Mouse (Mus musculus) stomach, embryonic 14.5 days (tissue): Measurements from ENCODE around the gene Meltf. TPM values are rescaled to one million over a fixed set of nuclear protein-coding genes. Genes with fewer than 3 reads are reported as not detected.

Experiments used
- ATAC-seq: fragments of 200-750 bp; cut with Nextera tagmentation; 2 replicates; pipeline ENCODE4 v1.8.0; 2017; ENCODE audit warnings: low read depth, moderate TSS enrichment; ENCODE audit not compliant: insufficient number of reproducible peaks, insufficient read depth, low FRiP score
- H3K27ac ChIP-seq: fragments of 300-500 bp; sonication (generic); 2 replicates; pipeline ENCODE4 v1.5.1; 2014; ENCODE audit warnings: mild to moderate bottlenecking, low read length, moderate library complexity, mixed read lengths
- H3K27me3 ChIP-seq: fragments of 300-500 bp; sonication (generic); 2 replicates; pipeline ENCODE4 v1.6.1; 2014; ENCODE audit warnings: low read length, control low read depth, mixed read lengths; ENCODE audit not compliant: control insufficient read depth, insufficient read depth
- H3K36me3 ChIP-seq: fragments of 300-500 bp; sonication (generic); 2 replicates; pipeline ENCODE4 v1.6.1; 2014; ENCODE audit warnings: mild to moderate bottlenecking, control low read depth, low read length, moderate library complexity, mixed read lengths; ENCODE audit not compliant: control insufficient read depth, insufficient read depth
- H3K4me1 ChIP-seq: fragments of 300-500 bp; sonication (generic); 2 replicates; pipeline ENCODE4 v1.6.1; 2014; ENCODE audit warnings: low read length, control low read depth, mixed read lengths; ENCODE audit not compliant: control insufficient read depth, insufficient read depth
- H3K4me2 ChIP-seq: fragments of 300-500 bp; sonication (generic); replicated peaks from 2 replicates; pipeline ENCODE4 v1.6.1; 2014; ENCODE audit warnings: low read depth, low read length, control low read depth
- H3K4me3 ChIP-seq: fragments of 300-500 bp; sonication (generic); 2 replicates; pipeline ENCODE4 v1.5.1; 2014; ENCODE audit warnings: low read depth, low read length, control low read depth
- H3K9ac ChIP-seq: fragments of 300-500 bp; sonication (generic); replicated peaks from 2 replicates; pipeline ENCODE4 v1.6.1; 2014; ENCODE audit warnings: low read depth, mild to moderate bottlenecking, control low read depth, low read length, moderate library complexity, mixed read lengths
- H3K9me3 ChIP-seq: fragments of 300-500 bp; sonication (generic); 2 replicates; pipeline ENCODE4 v1.6.1; 2016; ENCODE audit warnings: low read depth, low read length, control low read depth; ENCODE audit not compliant: control insufficient read depth
- WGBS: fragments of 180-500 bp; shearing (Covaris S2); extraction: QIAGEN DNeasy Blood & Tissue Kit; methylation state at CpG from one replicate; pipeline ENCODE4 v1.1.7; 2014; 5-methylcytosine and 5-hydroxymethylcytosine counted together
- polyA plus RNA-seq: library from polyadenylated mRNA; unstranded; fragments of >200 nt; fragmentation: Nextera tagmentation; extraction: Ambion mirVana; gene quantifications from 2 replicates; pipeline ENCODE4 v1.2.1, GENCODE M21; 2014

Gene Meltf
- polyA plus RNA-seq, 1 experiment from 2014 or later: 0.06 TPM

GRCm38 (mm10) chr16:31903239-31903638 is 24.6 kb downstream of the Meltf start:
- Histone ChIP-seq H3K4me1 (0 out of 2 replicates have a peak, but pooled peaks cover 6% of the 10 kb centered on the region), H3K4me2 (no peak overlapping the region), H3K4me3 (no peak overlapping the region), H3K9me3 (no peaks in the 10 kb centered on the region), H3K9ac (no peak overlapping the region), H3K27me3 (no peaks in the 10 kb centered on the region), H3K27ac (no peak overlapping the region), H3K36me3 (no peaks in the 10 kb centered on the region)
- ATAC-seq: no peak
- 85% methylated on average over 8 of the region's 8 CpGs for WGBS

- Histone ChIP-seq H3K4me2 (no peak overlapping the region), H3K4me1 (0 out of 2 replicates have a peak, but pooled peaks cover 6% of the 10 kb centered on the region), H3K9me3 (no peaks in the 10 kb centered on the region), H3K36me3 (no peaks in the 10 kb centered on the region), H3K4me3 (no peak overlapping the region), H3K27ac (no peak overlapping the region), H3K27me3 (no peaks in the 10 kb centered on the region), H3K9ac (no peak overlapping the region)
- ATAC-seq: no peak
- WGBS: 68% methylated on average over 4 of the region's 4 CpGs
Measured at GRCm38 (mm10) chr16:31905331-31905730, 26.7 kb downstream of the Meltf start.

DNA sequence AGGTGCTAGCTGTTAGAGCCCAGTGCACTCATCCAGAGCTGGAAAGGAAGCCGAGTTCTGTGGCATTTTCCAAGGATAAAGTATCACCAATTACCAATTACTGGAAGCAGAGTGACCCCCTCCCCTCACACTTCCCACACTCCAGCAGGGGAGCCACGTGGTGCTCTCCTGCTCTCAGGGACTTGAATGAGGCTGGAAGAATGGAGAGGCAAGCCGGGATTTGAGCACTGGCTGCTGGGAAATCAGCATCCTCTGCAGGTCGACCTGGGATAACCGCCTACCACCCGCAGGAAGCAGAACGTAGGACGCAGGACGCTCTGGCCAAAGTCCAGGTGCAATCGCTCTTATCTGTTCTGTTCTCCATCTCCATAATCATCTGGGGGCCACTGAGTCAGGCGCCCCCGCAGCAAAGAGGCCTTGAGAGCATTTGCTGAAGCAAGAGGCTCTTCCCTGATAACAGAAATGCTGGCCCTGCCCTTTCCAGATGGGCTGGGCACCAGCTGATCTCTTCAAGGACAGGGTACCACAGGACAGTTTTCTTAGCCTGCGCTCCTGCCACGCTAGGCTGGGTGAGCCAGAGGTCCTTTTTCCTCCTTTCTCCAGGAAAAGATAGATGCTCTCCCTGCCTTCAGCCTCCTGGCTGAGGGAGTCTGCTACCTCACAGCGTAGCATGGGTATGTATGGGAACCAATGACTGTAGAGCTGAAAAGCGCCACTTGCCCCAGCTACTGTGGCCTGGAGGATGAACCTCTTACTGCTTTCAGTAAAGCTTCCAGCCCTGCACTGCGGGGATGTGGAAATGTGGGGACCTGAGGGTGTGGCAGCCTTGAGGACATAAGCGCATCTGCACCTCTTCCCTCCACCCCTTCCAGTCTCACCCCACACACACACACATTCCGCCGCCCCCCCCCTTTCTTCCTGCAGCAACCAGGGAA is 27.5 kb downstream of the Meltf start:
- Histone ChIP-seq H3K4me2 (peak overlapping the region; percentile 42; the same call in 1 of the 2 replicates), H3K9ac (no peak overlapping the region), H3K27ac (no peak overlapping the region), H3K9me3 (no peaks in the 10 kb centered on the region), H3K4me1 (0 out of 2 replicates have a peak, but pooled peaks cover 6% of the 10 kb centered on the region), H3K27me3 (no peaks in the 10 kb centered on the region), H3K36me3 (no peaks in the 10 kb centered on the region), H3K4me3 (no peak overlapping the region)
- 36% methylated on average over 20 of the region's 20 CpGs for WGBS
- no peak for ATAC-seq

DNA sequence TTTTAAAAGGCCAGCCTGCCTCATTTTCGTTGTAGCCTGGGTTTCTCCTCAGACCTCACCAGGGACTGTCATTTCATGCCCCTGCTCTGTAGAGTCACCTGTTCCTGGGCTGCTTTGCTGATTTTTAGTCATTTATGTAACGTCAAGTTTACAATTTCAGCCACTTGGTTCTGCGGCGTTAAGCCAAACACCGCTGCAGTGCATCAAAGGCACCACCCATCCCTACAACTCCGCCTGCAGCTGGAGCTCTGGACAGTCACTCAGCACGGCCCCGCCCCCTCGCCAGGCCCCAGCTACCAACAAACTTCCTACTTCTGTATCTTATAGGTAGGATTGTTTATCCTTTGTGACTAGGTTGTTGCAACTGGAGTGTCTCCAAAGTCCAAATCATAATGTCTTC is 28.3 kb downstream of the Meltf start:
- 0 out of 2 replicates have a peak, but pooled peaks cover 6% of the 10 kb centered on the region for H3K4me1 ChIP-seq
- no peaks in the 10 kb centered on the region for H3K27me3 ChIP-seq
- WGBS: 6% methylated on average over 9 of the region's 9 CpGs
- no peaks in the 10 kb centered on the region for H3K9me3 ChIP-seq
- no peak overlapping the region for H3K9ac ChIP-seq
- peak overlapping the region; percentile 42 for H3K4me2 ChIP-seq
- H3K4me3 ChIP-seq: no peak overlapping the region
- H3K27ac ChIP-seq: no peak overlapping the region
- no peak for ATAC-seq
- no peaks in the 10 kb centered on the region for H3K36me3 ChIP-seq

GRCm38 (mm10) chr16:31908959-31909358 is 30.3 kb downstream of the Meltf start:
- H3K9ac ChIP-seq: no peak overlapping the region
- no peaks in the 10 kb centered on the region for H3K9me3 ChIP-seq
- no peak for ATAC-seq
- 0 out of 2 replicates have a peak, but pooled peaks cover 6% of the 10 kb centered on the region for H3K4me1 ChIP-seq
- H3K27ac ChIP-seq: no peak overlapping the region
- WGBS: 53% methylated on average over 11 of the region's 11 CpGs
- H3K4me3 ChIP-seq: no peak overlapping the region
- no peaks in the 10 kb centered on the region for H3K27me3 ChIP-seq
- H3K36me3 ChIP-seq: no peaks in the 10 kb centered on the region
- no peak overlapping the region for H3K4me2 ChIP-seq

DNA sequence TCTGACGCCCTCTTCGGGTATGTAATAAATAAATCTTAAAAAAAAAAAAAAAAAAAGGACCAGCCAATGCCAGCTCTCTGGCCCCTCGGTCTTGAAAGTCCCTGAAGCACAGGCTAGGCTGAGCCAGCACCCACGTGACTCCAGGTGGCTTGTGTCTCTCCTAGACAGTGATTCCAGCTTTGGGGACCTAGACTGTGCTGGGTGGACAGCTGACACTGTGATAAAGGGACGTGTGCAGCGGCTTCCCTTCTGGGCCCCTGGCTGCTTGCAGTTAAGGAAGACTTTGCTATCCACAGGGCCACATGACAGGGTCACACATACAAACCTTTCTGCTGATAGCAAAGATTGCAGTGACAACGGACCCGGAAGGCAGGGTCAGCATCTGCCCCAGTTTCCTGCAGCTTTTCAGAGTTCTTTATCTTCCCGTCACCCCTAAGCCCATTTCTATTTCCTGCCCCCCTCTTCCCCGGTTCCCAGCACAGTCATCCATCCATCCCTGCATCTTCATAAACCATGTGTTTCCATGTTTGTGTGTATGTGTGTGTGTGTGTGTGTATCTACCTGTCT is 31.8 kb downstream of the Meltf start:
- Histone ChIP-seq H3K4me2 (no peak overlapping the region), H3K27ac (no peak overlapping the region), H3K4me3 (no peak overlapping the region), H3K27me3 (no peaks in the 10 kb centered on the region), H3K9me3 (no peaks in the 10 kb centered on the region), H3K4me1 (0 out of 2 replicates have a peak, but pooled peaks cover 6% of the 10 kb centered on the region), H3K9ac (no peak overlapping the region), H3K36me3 (no peaks in the 10 kb centered on the region)
- ATAC-seq: no peak
- WGBS: 46% methylated on average over 10 of the region's 10 CpGs

- no peak overlapping the region for H3K9ac ChIP-seq
- no peak overlapping the region for H3K4me3 ChIP-seq
- WGBS: 58% methylated on average over 11 of the region's 11 CpGs
- no peak for ATAC-seq
- no peaks in the 10 kb centered on the region for H3K27me3 ChIP-seq
- no peaks in the 10 kb centered on the region for H3K4me1 ChIP-seq
- H3K27ac ChIP-seq: no peak overlapping the region
- no peak overlapping the region for H3K4me2 ChIP-seq
- no peaks in the 10 kb centered on the region for H3K36me3 ChIP-seq
- no peaks in the 10 kb centered on the region for H3K9me3 ChIP-seq
Measured at GRCm38 (mm10) chr16:31917776-31918175, 39.2 kb downstream of the Meltf start.

DNA sequence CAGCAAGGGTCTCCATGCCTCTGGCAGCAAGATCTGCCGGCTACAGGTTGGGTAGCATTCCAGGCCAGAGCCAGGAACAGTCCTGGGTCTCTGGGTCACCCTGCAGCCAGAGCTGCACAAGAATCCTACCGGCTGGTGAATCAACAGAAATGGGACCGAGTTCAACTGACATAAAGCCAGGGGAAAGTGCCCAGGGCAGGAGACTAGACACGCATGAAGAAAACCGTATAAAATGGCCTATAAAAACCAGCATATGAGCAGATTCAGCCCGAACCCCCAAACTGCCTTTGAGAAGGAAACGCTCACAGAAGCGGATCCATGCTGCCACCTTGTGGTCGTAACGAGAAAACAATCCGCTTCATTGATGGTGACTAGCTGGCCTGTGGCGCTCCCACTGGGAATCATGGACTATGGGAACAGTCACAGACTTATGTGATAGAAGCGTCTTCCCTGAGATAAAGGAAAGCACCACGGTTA is 39.7 kb downstream of the Meltf start:
- WGBS: 5% methylated on average over 14 of the region's 14 CpGs
- no peak for ATAC-seq
- Histone ChIP-seq H3K9me3 (no peaks in the 10 kb centered on the region), H3K9ac (no peak overlapping the region), H3K4me2 (peak overlapping the region; percentile 26; the same call in 1 of the 2 replicates), H3K27ac (no peak overlapping the region), H3K4me3 (no peak overlapping the region), H3K27me3 (no peaks in the 10 kb centered on the region), H3K36me3 (no peaks in the 10 kb centered on the region), H3K4me1 (no peaks in the 10 kb centered on the region)
